Mouse (Mus musculus) right cerebral cortex, postnatal 14 days (tissue): ENCODE measurements at regions not wholly inside any gene's neighbourhood (a gene's known extent, or its start where the extent isn't known, plus 50 kb on each side); places are given as distances from the start of the nearest gene placed in this dataset.

Source experiments
- DNase-seq: peaks from one replicate; pipeline ENCODE4 v3.0.0; 2022

GRCm38 (mm10) chr11:52551451-52551850 is 155.2 kb downstream of the 9530068E07Rik start:
- DNase-seq = no peak

GRCm38 (mm10) chr11:52552860-52553259 is 156.6 kb downstream of the 9530068E07Rik start:
- DNase-seq = no peak

GRCm38 (mm10) chr11:52557836-52558235 is 161.6 kb downstream of the 9530068E07Rik start:
- DNase-seq = no peak

GRCm38 (mm10) chr11:52558782-52559181 is 162.6 kb downstream of the 9530068E07Rik start:
- no peak for DNase-seq

- DNase-seq = no peak
These were observed 165.1 kb downstream of the 9530068E07Rik start for GRCm38 (mm10) chr11:52561281-52561680.

GRCm38 (mm10) chr11:52565457-52565856 is 169.2 kb downstream of the 9530068E07Rik start:
- no peak for DNase-seq

- DNase-seq = no peak
These were observed 169.8 kb downstream of the 9530068E07Rik start for GRCm38 (mm10) chr11:52566026-52566425.

GRCm38 (mm10) chr11:52567945-52568687 is 171.9 kb downstream of the 9530068E07Rik start:
- peak; percentile 16 for DNase-seq

GRCm38 (mm10) chr11:52568794-52569193 is 172.6 kb downstream of the 9530068E07Rik start:
- DNase-seq = no peak

GRCm38 (mm10) chr11:52569759-52570158 is 173.5 kb downstream of the 9530068E07Rik start:
- DNase-seq = no peak

- DNase-seq = no peak
These were observed 182.2 kb downstream of the 9530068E07Rik start for GRCm38 (mm10) chr11:52578471-52578870.

- DNase-seq = no peak
These were observed 183.6 kb downstream of the 9530068E07Rik start for GRCm38 (mm10) chr11:52579764-52580377.

- DNase-seq = no peak
These were observed 172.7 kb upstream of the Fstl4 start for GRCm38 (mm10) chr11:52591596-52592180.

- no peak for DNase-seq
These were observed 170.3 kb upstream of the Fstl4 start for GRCm38 (mm10) chr11:52594092-52594491.

- no peak for DNase-seq
These were observed 163.2 kb upstream of the Fstl4 start for GRCm38 (mm10) chr11:52601196-52601595.

- peak; percentile 15 for DNase-seq
These were observed 162.3 kb upstream of the Fstl4 start for GRCm38 (mm10) chr11:52602061-52602561.

GRCm38 (mm10) chr11:52602796-52603195 is 161.6 kb upstream of the Fstl4 start:
- DNase-seq = no peak

- no peak for DNase-seq
These were observed 153.7 kb upstream of the Fstl4 start for GRCm38 (mm10) chr11:52610681-52611165.

GRCm38 (mm10) chr11:52615622-52616021 is 148.8 kb upstream of the Fstl4 start:
- no peak for DNase-seq

- no peak for DNase-seq
These were observed 145.8 kb upstream of the Fstl4 start for GRCm38 (mm10) chr11:52618646-52619045.

GRCm38 (mm10) chr11:52622861-52623260 is 141.6 kb upstream of the Fstl4 start:
- no peak for DNase-seq

GRCm38 (mm10) chr11:52628875-52629274 is 135.6 kb upstream of the Fstl4 start:
- no peak for DNase-seq

GRCm38 (mm10) chr11:52629776-52630175 is 134.7 kb upstream of the Fstl4 start:
- no peak for DNase-seq

- no peak for DNase-seq
These were observed 132.9 kb upstream of the Fstl4 start for GRCm38 (mm10) chr11:52631579-52631978.
